Mouse (Mus musculus) spleen, embryonic (tissue): ENCODE data around the gene Gtf2ird1.
"Not testable (repeated sequence)": the region's sequence is repeated elsewhere in the genome, so short reads cannot be mapped to it uniquely, and the experiment has no call there.

Experiments used
- CTCF ChIA-PET: fragments of 350-600 bp; sonication (Branson Sonifier 250); formaldehyde crosslinking; loops from one replicate; lab custom pipeline; 2022; lab: Charles Lee

Gtf2ird1 gene

DNA sequence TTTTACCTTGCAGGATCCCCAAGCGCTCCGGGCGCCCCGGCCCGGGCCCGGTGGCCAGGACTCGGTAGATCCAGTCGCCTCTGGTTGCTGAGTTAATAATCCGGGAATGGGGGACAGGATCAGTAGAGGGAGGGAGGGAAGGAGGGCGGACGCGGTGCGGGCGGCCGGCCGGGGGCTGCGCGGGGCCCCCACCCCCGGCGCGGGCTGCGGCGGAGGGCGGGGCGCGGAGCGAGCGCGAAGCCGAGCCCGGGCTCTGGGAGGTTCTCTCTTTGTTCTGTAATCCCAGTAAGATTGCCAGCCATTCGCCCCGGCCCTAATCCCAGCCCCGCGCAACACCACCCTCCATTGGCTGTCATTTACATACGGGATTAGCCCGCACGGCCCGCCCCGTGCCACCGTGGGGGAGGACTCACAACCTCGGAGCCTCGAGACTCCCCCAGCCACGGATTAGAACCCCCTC, at the start of gene Gtf2ird1:
TSS of gene Gtf2ird1 (minus strand) at position 214 of the 460 bp plus-strand sequence.
- CTCF ChIA-PET: interaction anchor here (0.6 kb wide), 1 partner anchor 82 kb away, joined by 3 read pairs; no protein-coding TSS in a partner anchor

DNA sequence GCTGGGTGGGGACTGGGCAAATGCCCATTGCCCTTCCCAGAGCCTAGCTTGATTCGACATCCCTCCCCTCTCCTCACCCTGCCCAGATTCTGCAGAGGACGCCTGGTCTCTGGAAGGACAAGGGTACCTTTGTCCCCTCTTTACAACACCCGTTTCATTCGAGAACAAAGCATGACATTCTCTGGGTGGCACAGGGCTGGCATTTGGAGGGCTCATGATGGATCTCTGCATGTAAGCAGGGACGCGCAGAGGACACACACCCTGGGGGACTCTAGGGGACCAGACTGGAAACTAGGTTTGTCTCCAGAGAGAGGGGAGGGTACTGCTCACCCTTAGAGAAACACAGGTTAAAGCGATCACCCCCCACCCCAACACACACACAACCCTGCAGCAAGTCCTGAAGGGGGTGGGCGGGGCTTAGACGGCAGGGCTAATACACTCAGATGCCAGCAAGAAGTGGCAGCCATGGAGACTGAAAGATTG, 49.3 kb upstream of the Gtf2ird1 start:
- CTCF ChIA-PET: no interaction called here

DNA sequence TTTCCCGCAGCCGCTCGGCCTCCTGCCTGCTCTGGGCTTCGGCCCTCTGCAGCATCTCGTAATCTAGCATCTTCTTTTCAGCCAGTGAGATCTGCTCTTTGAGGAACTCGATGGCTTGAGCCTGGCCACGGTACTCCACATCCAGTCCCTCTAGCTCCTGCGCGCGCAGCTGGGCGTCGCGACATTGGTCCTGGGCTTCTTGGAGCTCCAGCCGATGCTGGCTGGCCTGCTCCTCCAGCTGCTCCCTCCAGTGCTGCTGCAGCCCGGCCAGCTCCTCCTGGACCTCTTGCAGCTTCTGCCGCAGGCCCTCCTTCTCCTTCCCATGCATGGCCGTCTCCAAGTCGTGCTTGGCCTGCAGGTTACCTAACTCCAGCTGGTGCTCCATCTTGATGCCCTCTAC, 46.1 kb upstream of the Gtf2ird1 start:
- CTCF ChIA-PET: interaction anchor here (1.1 kb wide), 1 partner anchor 9 kb away, joined by 3 read pairs; no protein-coding TSS in a partner anchor

DNA sequence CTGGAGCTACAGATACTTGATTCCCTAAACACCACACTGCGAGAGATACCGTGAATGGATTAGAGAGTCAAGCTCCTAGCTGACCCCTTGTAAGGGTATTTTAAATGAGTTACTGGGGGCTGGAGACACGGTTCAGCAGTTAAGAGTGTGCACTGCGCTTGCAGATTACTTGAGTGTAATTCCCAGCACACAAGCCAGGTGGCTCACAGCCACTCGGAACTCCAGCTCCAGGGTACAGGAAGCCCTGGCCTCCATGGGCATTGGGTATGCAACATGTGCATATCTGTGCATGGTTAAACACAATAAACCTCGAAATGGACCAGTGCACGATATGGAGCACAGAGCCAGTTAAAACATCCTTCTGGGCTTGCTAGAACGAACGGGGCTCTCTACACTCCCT, 44.9 kb upstream of the Gtf2ird1 start:
- CTCF ChIA-PET: no interaction called here

DNA sequence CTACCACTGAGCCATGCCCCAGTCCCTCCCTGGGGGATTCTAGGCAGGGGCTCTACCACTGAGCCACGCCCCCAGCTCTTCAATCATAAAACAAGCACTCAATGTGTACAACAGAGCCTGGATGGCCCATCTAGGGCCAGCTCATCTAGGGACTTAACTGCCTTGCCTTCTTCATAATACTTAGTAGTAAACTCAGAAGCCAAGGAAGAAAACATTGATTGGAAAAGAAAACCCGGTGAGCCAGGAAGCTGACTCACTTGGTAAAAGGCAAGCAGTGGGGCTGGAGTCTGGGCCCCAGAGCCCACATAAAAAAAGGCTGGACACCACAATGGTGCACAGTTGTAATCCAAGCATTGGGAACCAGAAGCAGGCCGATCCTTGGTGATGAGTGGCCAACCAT, 44.2 kb upstream of the Gtf2ird1 start:
- CTCF ChIA-PET: no interaction called here

DNA sequence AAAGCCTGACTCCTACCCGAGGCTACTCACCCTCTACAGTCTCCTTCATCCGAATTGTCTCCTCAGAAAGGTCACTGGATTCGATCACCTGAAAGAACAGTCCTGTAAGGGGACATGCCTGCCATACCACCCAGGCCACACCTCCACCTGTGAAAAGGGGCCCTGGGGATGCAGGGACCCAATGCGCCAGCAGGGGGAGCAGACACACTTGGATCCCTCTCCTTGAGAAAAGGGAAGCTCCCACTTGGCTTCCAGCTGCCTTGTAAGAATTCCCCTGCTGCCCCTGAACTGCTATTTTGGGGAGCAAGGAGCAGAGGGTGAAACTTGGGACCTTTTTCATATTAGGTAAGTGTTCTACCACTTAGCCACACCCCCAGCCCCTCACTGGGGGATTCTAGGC, 43.5 kb upstream of the Gtf2ird1 start:
- CTCF ChIA-PET: interaction anchor here (0.7 kb wide), 1 partner anchor 234 kb away, joined by 7 read pairs; no protein-coding TSS in a partner anchor

DNA sequence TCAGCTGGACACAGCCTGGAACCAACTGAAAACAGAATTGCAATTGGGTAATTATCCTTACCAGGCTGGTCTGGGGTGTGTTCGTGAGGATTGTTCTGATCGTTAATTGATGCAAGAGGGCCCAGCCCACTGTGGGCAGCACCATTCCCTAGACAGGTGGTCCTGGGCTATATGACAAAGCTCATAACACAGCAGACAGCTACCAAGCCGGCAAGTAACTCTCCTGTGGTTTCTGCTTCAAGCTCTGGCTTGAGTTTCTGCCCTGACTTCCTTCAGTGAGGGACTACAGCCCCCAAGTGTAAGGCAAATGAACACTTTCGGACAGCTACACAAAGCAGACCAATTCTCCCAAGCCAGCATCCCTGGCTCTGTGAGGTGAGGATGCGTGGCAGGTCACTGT, 40.5 kb upstream of the Gtf2ird1 start:
- CTCF ChIA-PET: interaction anchor here (0.6 kb wide), 1 partner anchor 26 kb away, joined by 3 read pairs; no protein-coding TSS in a partner anchor

DNA sequence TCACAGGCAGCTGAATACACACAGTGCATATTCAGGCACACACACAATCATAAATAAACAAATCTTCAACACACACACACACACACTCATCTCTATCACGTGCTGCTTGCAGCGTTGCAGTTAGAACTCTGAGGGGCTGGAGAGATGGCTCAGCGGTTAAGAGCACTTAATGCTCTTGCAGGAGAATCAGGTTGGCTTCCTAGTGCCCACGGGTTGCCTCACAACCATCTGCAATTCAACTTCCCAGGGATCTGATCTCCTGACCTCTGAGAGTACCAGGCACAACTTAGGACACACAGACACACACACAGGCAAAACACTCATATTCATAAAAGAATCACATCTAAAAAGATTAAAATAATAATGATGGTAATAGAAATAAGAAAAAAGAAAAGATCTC, 39.3 kb upstream of the Gtf2ird1 start:
- CTCF ChIA-PET: no interaction called here

DNA sequence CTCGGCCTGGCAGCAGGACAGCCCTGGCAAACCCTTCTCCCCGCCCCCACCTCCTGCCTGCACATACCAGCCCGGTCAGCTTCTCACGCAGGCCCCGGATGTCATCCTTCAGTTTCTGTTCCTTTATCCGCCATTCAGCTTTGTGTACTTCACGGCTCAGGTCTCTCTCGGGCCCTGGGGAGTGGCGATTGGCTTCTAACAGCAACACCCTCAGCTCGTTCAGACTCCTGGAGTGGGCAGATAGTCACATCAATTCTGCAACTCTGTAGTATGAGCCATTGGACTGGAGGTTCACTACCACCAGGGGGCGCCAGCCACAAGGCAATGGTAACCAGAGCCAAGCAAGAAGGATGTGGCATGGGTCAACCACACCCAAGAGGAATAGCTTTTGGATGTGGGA, 37.6 kb upstream of the Gtf2ird1 start:
- CTCF ChIA-PET: interaction anchor here (0.6 to 2.4 kb wide), 4 partner anchors 8 to 210 kb away, joined by 3 to 18 read pairs (median 8); no protein-coding TSS in a partner anchor

DNA sequence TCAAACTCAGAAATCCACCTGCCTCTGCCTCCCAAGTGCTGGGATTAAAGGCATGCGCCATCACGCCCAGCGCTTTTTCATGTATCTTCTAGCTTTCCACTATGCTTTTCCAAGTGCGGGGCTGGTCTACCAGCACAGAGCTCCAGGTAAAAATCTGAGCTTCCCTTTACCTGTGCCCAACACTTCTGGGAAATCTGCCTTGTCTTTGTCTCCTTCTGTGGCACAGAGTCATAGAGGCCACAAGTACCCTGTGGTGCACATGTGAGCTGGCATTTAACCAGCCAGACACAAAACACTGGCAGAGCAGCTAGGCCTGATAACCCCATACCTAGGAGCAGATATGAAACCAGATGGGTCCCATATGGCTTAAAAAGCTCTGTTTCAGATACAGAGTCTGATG, 36.4 kb upstream of the Gtf2ird1 start:
- CTCF ChIA-PET: interaction anchor here (1.5 to 2.4 kb wide), 3 partner anchors 10 to 211 kb away, joined by 3 to 12 read pairs (median 3); no protein-coding TSS in a partner anchor

DNA sequence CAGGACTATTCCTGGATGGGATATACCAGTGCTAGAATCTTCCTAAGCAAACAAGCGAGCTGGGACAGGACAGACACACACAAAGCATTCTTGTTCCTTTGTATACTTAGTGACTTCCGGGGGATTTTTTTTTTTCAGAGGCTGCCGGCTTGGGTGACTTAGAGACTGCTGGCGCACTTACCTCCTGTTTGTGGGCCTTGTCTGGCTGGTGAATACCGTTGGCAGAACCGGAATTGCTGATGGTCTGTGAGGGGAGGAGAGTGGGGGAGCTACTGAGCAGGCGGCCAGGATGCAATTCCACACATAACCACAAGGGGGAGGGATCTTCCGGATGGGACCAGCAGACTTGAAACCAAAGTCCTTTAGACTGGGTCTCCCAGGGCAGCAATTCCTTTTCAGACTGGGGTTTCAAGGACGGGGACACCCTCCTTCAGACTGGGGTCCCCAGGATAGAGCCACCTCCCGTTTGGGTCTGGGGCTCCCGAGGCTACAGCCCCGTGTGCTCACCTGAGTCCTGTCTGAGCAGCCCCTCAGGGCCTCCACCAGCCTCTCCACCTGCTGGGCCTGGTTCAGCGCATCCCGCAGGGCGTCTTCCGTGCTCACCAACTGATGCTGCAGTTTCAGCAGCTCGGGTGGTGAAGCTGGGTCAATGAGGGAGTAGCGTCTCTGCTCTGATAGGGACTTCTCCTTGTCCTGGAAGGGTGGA, 35.3 kb upstream of the Gtf2ird1 start:
- CTCF ChIA-PET: interaction anchor here (0.7 to 1.5 kb wide), 3 partner anchors 84 to 700 kb away, joined by 3 to 7 read pairs (median 3); no protein-coding TSS in a partner anchor

DNA sequence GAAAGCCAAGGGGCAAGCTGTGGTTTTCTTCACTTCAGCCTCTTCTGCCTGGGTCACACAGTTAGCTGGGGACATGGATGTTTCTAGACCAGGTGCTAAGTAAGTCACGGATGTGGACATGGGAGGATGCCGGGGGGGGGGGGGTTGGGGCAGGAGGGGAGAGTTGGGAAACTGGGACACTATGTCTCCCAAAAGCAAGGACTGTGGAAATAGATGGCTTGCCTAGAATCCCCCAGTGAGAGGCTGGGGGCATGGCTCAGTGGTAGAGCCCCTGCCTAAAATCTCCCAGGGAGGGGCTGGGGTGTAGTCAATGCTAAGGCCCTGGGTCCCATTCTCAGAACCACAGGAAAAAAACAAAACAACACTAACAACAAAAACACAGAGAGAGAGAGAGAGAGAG, 34.7 kb upstream of the Gtf2ird1 start:
- CTCF ChIA-PET: interaction anchor here (0.7 to 1.0 kb wide), 3 partner anchors 83 to 701 kb away, joined by 3 to 7 read pairs (median 3); no protein-coding TSS in a partner anchor

DNA sequence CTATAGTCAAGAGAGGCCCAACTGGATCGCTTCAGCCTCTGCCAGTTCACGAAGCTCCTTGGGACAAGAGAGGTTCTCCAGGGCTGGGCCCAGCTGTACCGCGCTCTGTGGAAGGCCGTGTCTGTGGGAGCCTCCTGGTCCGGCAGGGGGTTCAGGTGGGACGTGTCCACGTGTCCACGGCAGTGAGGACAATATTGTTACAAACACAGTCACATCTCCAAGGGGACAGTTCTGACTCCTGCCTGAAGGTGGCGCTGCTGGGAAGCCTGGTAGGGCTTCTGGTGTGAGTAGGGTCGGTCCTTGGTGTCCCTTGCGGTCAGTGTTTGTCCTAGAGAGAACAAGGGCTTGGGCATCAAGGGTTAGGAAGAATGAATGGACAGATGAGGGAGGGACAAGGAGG, 33.9 kb upstream of the Gtf2ird1 start:
- CTCF ChIA-PET: interaction anchor here (1.0 kb wide), 1 partner anchor 212 kb away, joined by 3 read pairs; no protein-coding TSS in a partner anchor

DNA sequence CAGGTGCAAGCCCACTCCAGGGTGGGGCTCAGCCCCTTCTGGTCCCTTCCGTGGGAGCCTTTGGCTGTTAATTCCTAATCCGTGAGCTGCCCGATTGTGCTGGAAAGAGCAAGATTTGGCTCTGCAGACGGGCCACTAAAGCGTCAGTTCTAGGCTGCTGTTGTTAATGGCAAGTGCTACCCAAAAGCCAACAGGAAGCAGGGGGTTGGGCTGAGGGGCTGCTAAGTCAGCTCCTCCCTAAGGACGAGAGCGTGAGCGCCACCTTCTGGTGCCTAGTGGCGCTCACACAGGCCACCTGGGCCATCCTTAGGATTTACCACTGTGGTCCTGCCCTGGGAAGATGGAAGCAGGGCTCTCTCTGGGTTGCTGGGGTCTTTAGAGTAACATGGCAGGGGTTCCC, 33.1 kb upstream of the Gtf2ird1 start:
- CTCF ChIA-PET: interaction anchor here (0.6 to 1.1 kb wide), 4 partner anchors 10 to 212 kb away, joined by 3 to 4 read pairs (median 4); no protein-coding TSS in a partner anchor

DNA sequence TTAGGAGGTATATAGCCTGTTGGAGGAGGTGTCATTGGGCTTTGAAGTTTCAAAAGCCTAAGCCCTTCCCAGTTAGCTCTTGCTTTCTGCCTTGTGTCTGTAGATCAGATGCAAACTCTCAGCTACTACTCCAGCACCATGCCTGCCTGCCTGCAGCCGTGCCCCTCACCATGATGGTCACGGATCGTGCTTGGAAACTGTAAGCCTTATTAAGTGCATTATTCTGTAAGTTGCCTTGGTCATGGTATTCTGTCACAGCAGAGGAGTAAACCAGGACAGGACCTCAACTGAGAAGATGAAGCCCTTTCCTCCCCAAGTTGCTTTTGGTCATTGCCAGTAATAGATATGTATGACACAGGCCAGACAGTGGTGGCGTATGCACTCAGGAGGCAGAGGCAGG, 32.1 kb upstream of the Gtf2ird1 start:
- CTCF ChIA-PET: interaction anchor here (1.1 kb wide), 1 partner anchor 206 kb away, joined by 3 read pairs; no protein-coding TSS in a partner anchor

DNA sequence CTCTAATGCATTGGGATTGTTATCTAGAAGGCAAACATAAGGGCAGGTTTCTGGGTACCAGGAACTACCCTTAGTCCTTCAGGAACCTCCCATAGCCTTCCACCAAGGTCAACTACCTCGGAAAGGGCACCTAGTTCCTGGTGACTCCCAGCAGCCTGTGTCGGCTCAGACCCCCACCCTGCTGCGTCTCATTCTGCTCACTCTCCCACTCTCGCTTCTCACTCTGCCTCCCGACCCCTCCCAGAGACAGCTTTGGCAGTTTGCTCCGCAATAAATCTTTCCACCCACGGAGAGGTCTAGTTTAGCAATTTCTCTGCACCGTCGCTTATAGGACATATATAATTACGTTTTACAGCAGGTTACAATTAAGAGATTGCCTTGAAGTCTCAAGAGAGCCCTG, 31.5 kb upstream of the Gtf2ird1 start:
- CTCF ChIA-PET: no interaction called here

DNA sequence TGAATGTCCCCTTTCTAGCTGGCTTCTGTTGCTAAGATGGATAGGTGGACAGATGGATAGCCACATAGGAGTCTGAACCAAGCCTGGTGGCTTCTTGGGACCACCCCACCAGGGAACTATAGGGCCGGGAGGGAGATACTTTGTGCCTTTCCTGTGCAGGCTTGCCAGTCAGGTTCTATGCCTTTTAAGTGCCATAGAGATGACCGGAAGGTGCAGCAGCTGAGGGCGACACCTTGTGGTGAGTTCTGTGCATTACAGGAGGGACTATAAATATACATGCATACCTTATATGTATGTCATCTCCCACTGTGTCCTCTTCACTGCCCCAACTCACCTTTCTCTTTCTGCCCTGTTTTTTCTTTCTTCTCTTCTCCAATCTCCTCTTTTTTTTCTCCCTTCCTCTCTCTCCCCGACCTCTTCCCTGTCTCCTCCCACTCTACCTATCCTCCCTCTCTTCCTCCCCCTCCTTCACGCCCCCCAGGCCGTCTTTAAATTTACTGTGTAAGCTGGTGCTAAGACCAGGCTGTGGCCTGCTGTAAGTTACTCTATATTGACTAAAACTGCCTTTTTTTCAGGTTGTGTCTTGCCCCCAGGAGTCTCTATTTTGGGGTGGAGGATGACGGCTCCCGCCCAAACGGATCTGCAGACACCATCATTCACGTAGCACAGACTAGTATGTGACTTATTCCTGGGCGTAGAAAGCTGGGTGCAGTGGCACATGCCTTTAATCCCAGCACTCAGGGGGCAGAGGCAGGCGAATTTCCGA, 29.6 kb upstream of the Gtf2ird1 start:
- CTCF ChIA-PET: interaction anchor here (0.6 to 1.5 kb wide), 2 partner anchors 112 to 206 kb away, joined by 4 to 5 read pairs; no protein-coding TSS in a partner anchor

DNA sequence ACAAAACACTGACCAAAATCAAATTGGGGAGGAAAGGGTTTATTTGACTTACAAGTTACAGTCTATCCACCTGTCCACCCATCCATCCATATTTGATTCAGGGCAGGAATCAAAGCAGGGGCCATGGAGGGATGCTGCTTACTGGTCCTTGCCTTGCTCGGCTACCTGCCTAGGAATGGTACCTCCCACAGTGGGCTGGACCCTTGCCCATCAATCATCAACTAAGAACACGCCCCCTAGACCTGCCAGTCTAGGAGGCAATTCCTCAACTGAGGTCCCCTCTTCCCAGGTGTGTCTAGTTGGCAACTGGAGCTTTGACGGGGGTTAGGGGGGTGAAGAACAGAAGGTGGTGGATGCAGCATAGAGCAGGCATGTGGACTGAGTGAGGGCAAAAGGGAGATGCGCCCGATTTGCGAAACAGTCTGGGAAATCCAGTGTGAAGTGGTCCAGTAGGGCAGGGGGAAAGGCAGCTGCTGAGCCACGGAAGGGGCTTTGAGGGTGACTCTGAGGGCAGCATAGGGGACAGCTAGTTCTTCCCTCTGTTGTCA, 28.7 kb upstream of the Gtf2ird1 start:
- CTCF ChIA-PET: interaction anchor here (0.6 to 1.5 kb wide), 2 partner anchors 112 to 206 kb away, joined by 4 to 5 read pairs; no protein-coding TSS in a partner anchor

DNA sequence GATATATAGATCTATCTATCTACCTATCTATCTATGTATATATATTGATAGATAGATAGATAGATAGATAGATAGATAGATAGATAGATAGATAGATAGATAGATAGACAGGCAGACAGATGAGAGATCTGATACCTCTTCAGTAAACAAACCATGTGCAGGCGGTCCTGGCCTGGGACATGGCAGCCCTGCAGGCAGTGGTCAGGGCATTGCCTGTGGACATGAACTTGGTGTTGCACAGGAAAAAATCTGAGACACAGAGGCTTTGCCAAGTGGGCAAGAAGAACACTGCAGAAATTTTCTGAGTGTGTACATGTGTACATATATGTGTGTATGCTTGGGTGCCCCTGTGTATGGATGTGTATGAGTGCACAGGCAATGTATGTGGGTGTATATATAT, 26.8 kb upstream of the Gtf2ird1 start:
- CTCF ChIA-PET: no interaction called here

DNA sequence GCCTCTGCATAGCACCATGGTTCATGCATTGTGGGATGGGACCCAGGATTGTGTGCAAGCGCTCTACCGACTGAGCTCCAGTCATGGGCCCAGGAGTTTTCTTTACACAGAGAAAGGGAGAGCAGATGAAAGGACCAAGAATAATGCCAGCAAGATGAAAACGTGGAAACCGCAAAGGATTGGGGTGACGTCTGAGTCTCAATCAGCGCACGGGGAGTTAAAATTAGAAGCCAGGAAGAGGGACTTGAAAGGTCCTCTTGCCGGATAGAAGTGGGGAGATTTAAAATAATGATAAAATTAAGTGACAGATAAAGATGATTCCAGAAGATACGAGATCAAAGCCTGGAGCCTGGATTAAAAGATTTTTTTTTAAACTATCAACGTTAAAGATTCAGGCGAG, 25.8 kb upstream of the Gtf2ird1 start:
- CTCF ChIA-PET: no interaction called here

DNA sequence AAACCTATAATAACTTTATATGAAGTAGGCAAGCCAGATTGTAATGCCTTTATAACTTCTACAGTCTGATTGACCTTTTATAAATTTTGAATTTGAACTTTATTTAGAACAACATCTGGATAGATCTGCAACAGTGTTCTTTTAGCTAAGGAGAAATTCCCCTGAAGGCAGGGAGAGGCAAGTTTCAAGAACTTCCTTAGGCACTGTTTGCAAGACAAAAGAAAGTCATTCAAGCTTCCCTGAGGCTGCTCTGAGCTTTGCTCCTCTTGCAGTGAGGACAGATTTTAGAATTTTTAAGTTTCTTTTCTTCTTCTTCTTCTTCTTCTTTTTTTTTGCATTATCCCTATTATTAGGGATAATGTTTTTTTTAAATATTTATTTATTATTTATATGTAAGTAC, 22.4 kb upstream of the Gtf2ird1 start:
- CTCF ChIA-PET: not testable (repeated sequence)
